Mouse (Mus musculus): Measurements from ENCODE around the gene Mettl17. TPM values are rescaled to one million over a fixed set of nuclear protein-coding genes. Genes with fewer than 3 reads are reported as not detected.
"Not testable (repeated sequence)": the region's sequence is repeated elsewhere in the genome, so short reads cannot be mapped to it uniquely, and the experiment has no call there.

The Mettl17 gene
- polyA plus RNA-seq (2012; rRNA removed), result 24.0 and 27.6 TPM in 2 replicates

DNA sequence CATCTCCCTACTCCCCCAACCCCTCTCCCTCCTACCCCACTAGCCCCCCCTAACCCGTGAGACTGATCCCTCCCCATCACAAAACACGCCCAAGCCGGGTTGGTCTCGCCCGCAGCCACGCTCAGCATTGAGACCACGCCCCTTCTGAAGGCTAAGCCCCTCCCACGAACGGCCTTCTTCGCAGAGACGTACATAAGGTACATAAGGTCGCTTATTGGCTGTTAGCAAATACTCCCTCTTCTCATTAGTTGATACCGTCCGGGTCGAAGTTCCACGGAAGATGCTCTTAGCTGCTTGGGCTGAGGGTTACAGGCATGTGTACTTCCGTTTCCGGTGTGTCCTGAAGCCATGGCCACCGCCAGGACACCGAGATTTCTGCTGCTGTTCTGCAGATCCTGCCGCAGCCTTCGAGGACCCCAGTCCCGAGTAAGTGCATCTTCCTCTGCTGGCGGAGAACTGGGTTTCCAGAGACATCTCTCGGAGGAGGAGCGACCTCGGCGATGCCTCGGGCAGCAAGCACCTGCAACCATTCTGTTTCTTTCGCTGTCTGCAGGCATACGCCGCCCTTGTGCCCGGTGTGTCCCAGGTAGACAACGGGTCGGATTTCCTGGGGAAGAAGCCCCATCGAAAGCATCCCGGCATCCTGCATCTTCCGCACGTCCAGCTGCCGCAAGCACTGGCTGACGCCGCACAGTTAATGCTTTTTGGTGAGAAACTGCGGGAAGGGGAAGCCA is at the start of gene Mettl17:
Gene Mettl17 (plus strand): TSS at position 245 of the 734 bp plus-strand sequence.
- peak; percentile 97 for DNase-seq
- H3K4me1 ChIP-seq (ENCODE audit: control insufficient read depth, insufficient read depth, low read length), result 0 out of 2 replicates have a peak, but pooled peaks cover 3% of the 10 kb centered on the region
- H3K27ac ChIP-seq (ENCODE audit: insufficient read depth, low read depth, low read length), result peak within 1 kb of the TSS; percentile 19; the same call in 1 of the 2 replicates
- H3K36me3 ChIP-seq (ENCODE audit: control insufficient read depth, insufficient read depth, low read length), result no peaks in the 10 kb centered on the region
- H3K4me3 ChIP-seq (ENCODE audit: insufficient read depth, low read depth, low read length), result peak within 1 kb of the TSS; percentile 84
- TF ChIP-seq POLR2A (IDR thresholded peaks at IDR 0.05; ENCODE audit: low read depth, low read length) (peak; percentile 45), CTCF (conservative IDR thresholded peaks at IDR 0.05; ENCODE audit: insufficient read depth, insufficient read length, low read depth, low read length) (0 out of 2 replicates have a peak, but pooled peaks have one; percentile 5)
- no peaks in the 10 kb centered on the region for H3K27me3 ChIP-seq (replicated peaks; ENCODE audit: control insufficient read depth, insufficient read depth, low read length)
- under 1% methylated on average over 43 of the region's 43 CpGs for WGBS

GRCm38 (mm10) chr14:51838480-51838879 is 46.2 kb upstream of the Mettl17 start:
- not testable (repeated sequence) for DNase-seq; H3K4me3 ChIP-seq (ENCODE audit: insufficient read depth, low read depth, low read length); H3K4me1 ChIP-seq (ENCODE audit: control insufficient read depth, insufficient read depth, low read length); H3K27ac ChIP-seq (ENCODE audit: insufficient read depth, low read depth, low read length); H3K36me3 ChIP-seq (ENCODE audit: control insufficient read depth, insufficient read depth, low read length); H3K27me3 ChIP-seq (replicated peaks; ENCODE audit: control insufficient read depth, insufficient read depth, low read length)
- peak; percentile 30; the same call in 1 of the 2 replicates for TF ChIP-seq CTCF (conservative IDR thresholded peaks at IDR 0.05; ENCODE audit: insufficient read depth, insufficient read length, low read depth, low read length)
- WGBS, result 25% methylated on average over 2 of the region's 2 CpGs

- no peaks in the 10 kb centered on the region for H3K27me3 ChIP-seq (replicated peaks; ENCODE audit: control insufficient read depth, insufficient read depth, low read length)
- H3K27ac ChIP-seq (ENCODE audit: insufficient read depth, low read depth, low read length), result no peak overlapping the region
- no peak for DNase-seq
- no peak for TF ChIP-seq POLR2A (IDR thresholded peaks at IDR 0.05; ENCODE audit: low read depth, low read length)
- TF ChIP-seq CTCF (conservative IDR thresholded peaks at IDR 0.05; ENCODE audit: insufficient read depth, insufficient read length, low read depth, low read length), result no peak
- no peaks in the 10 kb centered on the region for H3K4me1 ChIP-seq (ENCODE audit: control insufficient read depth, insufficient read depth, low read length)
- no peak overlapping the region for H3K4me3 ChIP-seq (ENCODE audit: insufficient read depth, low read depth, low read length)
- 69% methylated on average over 1 of the region's 1 CpGs for WGBS
- no peaks in the 10 kb centered on the region for H3K36me3 ChIP-seq (ENCODE audit: control insufficient read depth, insufficient read depth, low read length)
Observed at GRCm38 (mm10) chr14:51842250-51842649, 42.4 kb upstream of the Mettl17 start.

DNA sequence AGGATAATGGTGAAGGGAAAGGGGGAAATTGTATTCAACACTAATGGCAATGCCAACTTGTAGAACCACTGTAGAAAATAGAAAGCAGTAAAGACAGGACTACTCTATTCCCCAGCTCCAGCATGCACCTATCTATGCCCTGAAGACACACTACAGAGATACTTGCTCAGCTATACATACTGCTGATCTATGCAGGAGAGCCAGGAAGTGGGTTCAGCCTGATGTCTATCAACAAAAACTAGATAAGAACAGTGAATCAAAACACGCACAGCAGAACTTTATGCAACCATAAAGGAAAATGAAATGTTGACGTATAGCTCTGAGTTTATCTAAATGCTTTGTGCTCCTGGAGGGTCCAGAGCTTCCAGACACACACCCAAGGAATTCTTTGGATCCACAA is 41.9 kb upstream of the Mettl17 start:
- WGBS, result 78% methylated on average over 2 of the region's 2 CpGs
- H3K4me3 ChIP-seq (ENCODE audit: insufficient read depth, low read depth, low read length), result no peak overlapping the region
- no peaks in the 10 kb centered on the region for H3K36me3 ChIP-seq (ENCODE audit: control insufficient read depth, insufficient read depth, low read length)
- H3K27me3 ChIP-seq (replicated peaks; ENCODE audit: control insufficient read depth, insufficient read depth, low read length), result no peaks in the 10 kb centered on the region
- TF ChIP-seq POLR2A (IDR thresholded peaks at IDR 0.05; ENCODE audit: low read depth, low read length) (no peak), CTCF (conservative IDR thresholded peaks at IDR 0.05; ENCODE audit: insufficient read depth, insufficient read length, low read depth, low read length) (no peak)
- DNase-seq, result no peak
- H3K27ac ChIP-seq (ENCODE audit: insufficient read depth, low read depth, low read length), result no peak overlapping the region
- no peaks in the 10 kb centered on the region for H3K4me1 ChIP-seq (ENCODE audit: control insufficient read depth, insufficient read depth, low read length)

DNA sequence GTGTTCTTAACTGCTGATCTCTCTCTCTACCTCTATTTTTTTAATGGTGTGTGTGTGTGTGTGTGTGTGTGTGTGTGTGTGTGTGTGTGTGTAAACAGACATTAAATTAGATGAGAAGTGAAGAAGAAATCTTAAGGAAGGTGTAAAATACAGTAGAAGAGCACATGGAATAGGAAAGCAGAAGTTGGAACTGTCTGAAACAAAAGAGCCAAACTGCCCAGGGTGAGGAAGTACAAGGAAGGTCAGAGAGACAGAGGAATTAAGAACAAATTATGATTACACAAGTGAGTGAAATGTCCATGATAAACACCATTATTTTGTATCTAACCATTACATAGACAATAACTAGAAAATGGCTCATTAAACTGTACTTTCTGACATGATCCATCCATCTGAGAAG is 40.8 kb upstream of the Mettl17 start:
- TF ChIP-seq CTCF (conservative IDR thresholded peaks at IDR 0.05; ENCODE audit: insufficient read depth, insufficient read length, low read depth, low read length) (no peak), POLR2A (IDR thresholded peaks at IDR 0.05; ENCODE audit: low read depth, low read length) (no peak)
- no peak for DNase-seq
- Histone ChIP-seq H3K4me1 (ENCODE audit: control insufficient read depth, insufficient read depth, low read length) (no peaks in the 10 kb centered on the region), H3K27ac (ENCODE audit: insufficient read depth, low read depth, low read length) (no peak overlapping the region), H3K36me3 (ENCODE audit: control insufficient read depth, insufficient read depth, low read length) (no peaks in the 10 kb centered on the region), H3K4me3 (ENCODE audit: insufficient read depth, low read depth, low read length) (no peak overlapping the region), H3K27me3 (replicated peaks; ENCODE audit: control insufficient read depth, insufficient read depth, low read length) (no peaks in the 10 kb centered on the region)

- no peaks in the 10 kb centered on the region for H3K27me3 ChIP-seq (replicated peaks; ENCODE audit: control insufficient read depth, insufficient read depth, low read length)
- 59% methylated on average over 3 of the region's 3 CpGs for WGBS
- DNase-seq, result no peak
- no peak overlapping the region for H3K27ac ChIP-seq (ENCODE audit: insufficient read depth, low read depth, low read length)
- no peaks in the 10 kb centered on the region for H3K36me3 ChIP-seq (ENCODE audit: control insufficient read depth, insufficient read depth, low read length)
- H3K4me1 ChIP-seq (ENCODE audit: control insufficient read depth, insufficient read depth, low read length), result no peaks in the 10 kb centered on the region
- TF ChIP-seq CTCF (conservative IDR thresholded peaks at IDR 0.05; ENCODE audit: insufficient read depth, insufficient read length, low read depth, low read length) (no peak), POLR2A (IDR thresholded peaks at IDR 0.05; ENCODE audit: low read depth, low read length) (no peak)
- H3K4me3 ChIP-seq (ENCODE audit: insufficient read depth, low read depth, low read length), result no peak overlapping the region
Observed at GRCm38 (mm10) chr14:51846566-51846965, 38.1 kb upstream of the Mettl17 start.

DNA sequence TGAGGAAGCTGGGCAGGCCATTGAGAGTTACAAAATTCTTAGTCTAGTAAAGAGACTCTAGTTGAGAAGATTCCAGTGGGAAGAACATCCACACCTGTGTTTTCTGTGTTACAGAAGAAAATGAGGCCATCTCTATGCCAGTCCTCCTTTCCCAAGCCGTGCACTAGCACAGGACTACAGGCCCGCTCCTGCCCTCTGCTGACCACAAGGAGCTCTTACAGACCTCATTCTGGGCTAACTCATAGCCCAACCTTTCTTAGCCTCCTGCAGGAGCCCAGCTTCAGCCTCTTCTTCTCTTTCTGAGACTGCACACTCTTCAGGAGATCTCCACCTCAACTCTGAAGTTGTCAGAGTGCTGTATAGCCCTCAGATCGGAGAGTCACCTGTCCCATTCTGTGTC is 33.6 kb upstream of the Mettl17 start:
- not testable (repeated sequence) for H3K4me1 ChIP-seq (ENCODE audit: control insufficient read depth, insufficient read depth, low read length); H3K4me3 ChIP-seq (ENCODE audit: insufficient read depth, low read depth, low read length); DNase-seq; H3K36me3 ChIP-seq (ENCODE audit: control insufficient read depth, insufficient read depth, low read length); H3K27ac ChIP-seq (ENCODE audit: insufficient read depth, low read depth, low read length); H3K27me3 ChIP-seq (replicated peaks; ENCODE audit: control insufficient read depth, insufficient read depth, low read length)
- WGBS, result 50% methylated on average over 3 of the region's 3 CpGs
